Mouse (Mus musculus): ENCODE measurements at regions not wholly inside any gene's neighbourhood (a gene's known extent, or its start where the extent isn't known, plus 50 kb on each side); places are given as distances from the start of the nearest gene placed in this dataset.

DNA sequence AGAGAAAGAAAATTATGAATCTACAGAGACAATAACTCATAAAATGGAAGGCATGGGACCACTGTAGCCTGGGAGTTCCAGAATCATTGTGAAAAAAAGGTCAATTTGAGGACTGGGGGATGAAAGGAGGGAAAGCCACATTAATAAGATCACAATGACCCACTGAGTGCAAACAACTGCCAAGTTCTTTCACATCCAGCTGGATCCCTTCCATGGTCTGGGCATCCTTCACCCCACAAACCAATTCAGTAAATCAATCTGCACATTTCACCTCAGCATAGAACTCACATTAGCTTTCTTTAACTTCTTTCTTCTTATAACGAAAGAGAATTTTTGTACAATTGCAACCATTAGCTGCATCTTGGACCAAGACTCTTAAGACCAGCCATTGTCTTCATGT lies 169.4 kb downstream of the Gm19410 start:
- DNase-seq = no peak

DNA sequence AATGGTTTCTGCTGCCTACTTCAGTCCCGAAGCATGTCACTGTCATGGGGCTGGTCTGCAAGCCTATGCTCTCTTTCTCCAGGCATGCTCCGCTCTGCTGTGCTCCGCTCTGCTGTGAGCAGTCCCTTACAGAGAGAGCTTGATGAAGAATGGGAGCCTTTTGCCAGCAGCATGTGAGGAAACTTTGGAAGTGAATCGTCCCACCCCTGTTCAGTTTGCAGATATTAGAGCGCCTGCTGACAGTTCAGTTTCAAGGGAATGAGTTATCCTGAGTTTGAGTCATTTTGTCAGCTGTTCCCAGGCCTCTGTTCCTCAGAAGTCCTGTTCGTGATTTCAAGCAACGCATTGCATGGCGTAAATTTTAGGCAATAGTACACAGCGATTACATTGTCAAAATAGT lies 173.6 kb downstream of the Gm19410 start:
- no peak for DNase-seq

DNA sequence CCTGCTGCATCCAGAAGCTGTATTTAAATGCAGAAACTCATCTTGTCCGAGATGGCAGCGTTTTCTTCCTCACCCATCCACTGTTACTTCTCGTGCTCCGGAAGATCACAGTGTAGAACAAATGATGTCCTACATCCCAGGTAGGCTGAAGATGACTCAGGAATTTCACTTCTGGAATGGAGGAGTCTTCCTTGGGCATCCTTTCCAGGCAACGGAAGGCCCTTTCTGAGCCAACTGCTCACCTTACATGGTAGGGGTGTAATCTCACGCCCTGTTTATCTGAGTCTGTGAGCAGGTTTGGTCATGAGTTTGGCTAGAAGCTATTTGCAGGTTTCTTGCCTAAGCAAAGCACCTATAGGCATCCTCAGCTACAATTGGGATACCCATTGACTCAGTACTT lies 176.9 kb downstream of the Gm19410 start:
- DNase-seq = no peak

DNA sequence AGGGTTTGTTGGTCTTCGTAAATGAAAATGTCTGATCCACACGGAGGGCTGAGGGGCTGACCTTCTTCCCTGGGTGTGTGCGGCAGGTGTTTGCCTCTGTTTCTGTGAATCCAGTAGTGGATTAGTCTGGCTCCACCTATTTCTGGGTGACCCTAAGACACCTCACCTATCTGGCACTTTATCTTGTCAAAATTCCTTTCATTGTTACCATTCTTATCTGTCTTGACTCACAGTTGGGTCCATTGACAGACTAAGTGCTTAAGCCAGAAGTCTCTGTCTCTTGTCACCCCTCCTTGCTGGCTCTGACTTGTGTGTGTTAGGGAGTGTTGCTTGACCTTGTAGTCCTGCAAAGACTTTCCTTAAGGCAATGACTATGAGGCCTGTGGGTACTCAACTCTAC lies 178.1 kb downstream of the Gm19410 start:
- no peak for DNase-seq

DNA sequence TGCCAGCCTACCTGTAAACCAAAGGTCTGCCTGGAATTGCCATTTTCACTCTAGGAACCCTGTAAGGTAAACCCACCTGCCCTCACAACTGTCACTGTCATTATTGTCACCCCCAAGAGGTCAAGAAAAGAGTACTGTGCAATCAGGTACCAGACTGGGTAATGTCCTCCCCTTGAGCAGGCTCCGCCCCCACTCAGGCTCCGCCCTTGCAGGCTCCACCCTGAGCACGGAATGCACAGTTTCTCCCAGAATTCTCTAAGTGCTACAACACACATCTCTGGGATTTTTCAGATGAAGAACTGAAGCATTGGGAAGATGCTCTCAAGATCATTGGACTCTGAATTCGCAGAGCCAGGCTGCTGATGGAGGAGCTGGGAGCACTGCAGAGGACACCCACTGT lies 178.9 kb downstream of the Gm19410 start:
- DNase-seq = no peak

DNA sequence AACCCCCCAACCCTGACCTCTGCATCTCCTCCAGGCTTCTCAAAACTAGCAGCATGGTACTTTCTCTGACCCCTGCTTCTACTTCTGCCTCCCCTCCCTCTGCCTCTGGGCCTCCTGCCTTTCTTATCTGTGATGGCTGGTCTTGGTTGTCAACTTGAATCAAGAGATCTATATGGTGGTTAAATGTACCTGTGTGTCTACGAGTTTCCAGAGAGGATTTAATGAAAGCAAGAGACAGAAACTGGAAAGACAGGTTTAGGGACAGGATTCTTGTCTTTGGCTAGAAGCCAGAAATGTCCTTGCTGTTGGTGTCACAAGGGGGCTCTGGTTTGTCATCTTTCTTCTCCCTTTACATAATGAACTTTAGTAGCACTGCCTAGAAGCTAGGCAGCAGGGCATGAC lies 180.9 kb downstream of the Gm19410 start:
- no peak for DNase-seq

DNA sequence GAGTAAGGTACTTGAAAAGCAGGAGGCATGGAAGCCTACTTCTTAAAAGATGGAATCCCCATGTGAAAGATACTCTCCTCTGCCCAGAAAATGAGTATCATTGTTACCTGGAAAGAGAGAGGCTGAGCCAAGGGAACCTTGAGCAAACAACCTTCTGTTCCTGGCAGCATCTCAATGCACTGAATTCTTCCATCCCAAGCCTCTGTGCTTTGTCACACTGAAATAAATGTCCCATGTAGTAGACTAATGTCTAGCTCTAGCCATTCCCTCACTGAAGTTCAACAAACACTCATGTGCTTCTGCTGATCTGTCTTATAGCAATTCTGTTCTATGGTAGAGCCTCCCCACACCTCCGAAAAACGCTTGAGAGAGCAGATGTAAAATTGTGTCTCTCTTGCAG lies 182.6 kb downstream of the Gm19410 start:
- no peak for DNase-seq

DNA sequence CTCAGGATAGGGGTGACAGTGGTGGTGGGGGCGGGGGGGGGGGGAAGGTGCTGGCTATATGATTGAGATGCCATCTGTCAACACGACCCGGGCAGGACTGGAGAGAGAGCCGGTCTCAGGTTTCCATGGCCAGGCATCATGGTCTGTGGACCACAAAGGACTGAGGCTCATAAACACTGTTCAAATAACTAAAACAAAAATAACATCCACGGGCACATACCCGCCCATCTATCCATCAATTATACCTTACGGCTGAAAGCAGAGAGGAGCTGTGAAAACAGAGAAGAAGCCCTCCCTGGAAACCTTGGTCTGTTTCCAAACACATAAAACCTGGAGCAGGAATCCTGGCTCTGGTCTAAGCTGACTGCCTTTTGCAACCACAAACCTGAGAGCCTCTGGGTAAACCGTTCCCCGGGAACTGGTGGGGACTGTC lies 183.2 kb downstream of the Gm19410 start:
- no peak for DNase-seq

DNA sequence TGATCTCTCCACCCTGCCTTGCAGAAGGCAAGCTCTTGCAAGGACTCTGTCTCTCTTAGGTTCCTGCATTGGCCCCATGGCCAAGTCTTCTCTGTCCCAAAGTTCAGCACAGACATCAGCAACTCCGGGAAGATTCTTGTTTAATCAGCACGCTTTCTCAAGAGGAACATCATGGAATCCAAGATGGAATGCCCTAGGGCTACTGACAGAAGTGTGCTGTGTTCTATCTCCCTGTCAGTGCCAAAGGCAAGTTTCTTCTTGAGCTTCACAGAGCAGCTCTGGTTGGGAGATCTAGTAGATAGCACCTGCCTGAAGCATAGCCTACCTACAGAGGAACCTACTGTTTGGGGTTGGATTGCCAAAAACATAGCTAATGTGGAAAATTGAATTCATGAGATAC lies 189.9 kb downstream of the Gm19410 start:
- DNase-seq = no peak

DNA sequence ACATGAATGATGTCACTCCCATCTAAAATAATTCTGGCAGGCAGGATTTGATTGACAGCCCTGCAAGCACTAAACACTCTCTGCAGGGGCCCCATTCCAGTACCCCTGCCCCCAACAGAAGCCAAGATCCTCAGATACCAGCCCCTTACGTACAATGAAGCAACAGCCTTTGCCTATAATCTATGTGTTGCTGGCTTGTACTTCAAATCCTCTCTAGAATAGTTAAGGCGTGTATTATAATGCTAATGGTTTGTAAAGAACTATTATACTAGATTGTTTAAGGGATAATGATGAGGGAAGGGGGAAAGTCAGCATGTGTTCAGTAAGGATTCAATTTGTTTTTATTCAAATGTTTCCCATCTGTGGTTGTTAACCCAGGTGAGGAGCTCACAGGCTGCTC lies 190.7 kb downstream of the Gm19410 start:
- DNase-seq = no peak

DNA sequence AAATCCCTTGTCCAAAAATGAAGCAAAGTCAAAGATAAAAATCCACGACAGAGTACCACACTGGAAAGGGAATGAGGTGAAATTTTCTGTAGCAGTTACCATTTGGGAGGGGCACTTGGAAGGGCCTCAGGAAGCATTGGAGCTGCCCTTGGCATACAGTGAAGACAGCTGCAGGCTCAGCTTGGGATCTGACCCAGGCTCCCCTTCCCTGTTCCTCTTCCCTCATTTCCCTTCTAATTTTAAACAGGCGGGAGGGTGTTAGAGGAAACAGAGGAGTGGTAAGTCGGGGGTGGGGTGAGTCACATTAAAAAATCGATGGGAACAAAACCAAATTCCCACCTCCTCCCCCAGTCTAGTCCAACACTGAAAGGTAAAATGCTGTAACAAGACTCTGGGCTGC lies 193.6 kb downstream of the Gm19410 start:
- peak in 1 of 2 experiments; percentile 15 for DNase-seq

DNA sequence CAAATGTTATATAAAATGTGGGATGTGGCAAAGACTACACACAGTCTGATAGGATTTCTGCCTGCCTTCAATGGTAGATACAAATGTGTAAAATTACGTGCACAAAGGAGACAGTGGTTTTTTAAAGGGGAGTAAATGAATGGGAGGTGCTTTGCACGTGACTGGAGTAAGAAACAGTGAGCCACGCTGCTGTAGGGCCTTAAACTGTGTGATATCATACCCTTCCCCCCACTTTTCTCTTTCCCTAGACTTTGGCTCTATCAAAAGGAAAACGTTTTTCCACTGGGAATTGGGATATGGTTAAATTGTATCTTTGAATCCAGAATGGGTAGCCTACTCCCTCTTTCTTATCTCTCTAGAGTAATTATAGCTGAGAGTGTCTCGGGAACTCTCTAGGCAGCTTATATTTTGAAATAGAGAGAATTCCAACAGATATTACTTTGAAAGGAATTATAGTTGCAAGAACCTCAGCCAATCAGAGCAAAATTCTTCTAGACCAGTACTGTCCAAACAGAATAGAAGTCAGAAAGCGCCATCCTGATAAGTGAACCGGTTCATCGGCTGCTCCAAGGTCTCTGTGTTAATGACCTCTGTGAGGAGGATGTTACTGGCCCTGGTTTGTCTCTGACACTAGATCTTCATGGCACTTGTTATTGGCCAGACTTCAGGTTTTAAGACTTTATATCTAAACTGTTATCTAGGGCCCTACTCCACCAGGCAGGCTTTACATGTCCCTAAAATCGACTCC lies 195.5 kb downstream of the Gm19410 start:
- DNase-seq = no peak

DNA sequence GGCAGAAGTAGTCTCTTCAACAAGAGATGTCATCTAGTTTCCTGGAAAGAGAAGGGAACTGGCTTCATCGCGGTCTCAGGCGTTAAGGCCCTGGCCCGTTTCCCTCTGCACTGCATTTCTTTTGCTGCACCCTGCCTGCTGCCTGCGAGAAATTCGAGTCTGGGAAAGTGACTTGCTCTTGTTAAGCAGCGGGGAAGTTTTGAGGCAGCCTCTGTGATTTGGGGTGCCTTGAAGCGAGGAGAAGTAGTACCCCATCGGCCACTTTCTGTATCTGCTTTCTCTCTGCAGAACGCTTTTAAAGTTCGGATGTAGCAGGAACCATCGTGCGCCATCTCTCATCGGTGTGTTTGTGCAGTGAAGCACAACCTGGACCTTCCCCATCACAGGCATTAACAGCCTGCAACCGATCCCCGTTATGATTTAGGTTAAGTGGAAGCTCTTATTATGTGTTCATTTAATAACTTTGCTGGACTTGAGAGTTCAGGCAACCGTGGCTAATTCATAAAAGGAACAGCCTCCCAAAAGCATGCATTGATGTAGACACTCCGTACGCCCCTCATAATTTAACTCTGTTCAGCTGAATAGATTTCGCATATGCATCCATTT lies 196.1 kb downstream of the Gm19410 start:
- DNase-seq = no peak

DNA sequence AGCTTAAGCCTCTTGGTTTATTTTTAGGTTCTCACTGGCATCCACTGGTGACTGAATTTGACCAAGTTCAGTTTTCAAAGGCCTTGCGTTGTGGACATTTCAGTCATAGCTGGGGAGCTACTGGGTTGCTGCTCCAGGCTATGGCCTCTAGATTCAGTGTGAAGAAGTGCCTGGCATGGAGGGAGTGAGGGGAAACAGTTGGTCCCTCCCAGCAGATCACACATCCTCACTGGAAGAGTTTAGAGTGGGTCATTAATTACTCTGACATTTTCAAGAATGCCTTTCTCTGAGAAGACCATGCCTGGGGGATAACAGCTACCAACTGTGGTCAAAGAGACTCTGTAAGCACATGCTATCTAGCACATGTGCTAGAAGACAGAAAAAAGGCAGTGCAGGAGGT lies 199.3 kb downstream of the Gm19410 start:
- DNase-seq = no peak

DNA sequence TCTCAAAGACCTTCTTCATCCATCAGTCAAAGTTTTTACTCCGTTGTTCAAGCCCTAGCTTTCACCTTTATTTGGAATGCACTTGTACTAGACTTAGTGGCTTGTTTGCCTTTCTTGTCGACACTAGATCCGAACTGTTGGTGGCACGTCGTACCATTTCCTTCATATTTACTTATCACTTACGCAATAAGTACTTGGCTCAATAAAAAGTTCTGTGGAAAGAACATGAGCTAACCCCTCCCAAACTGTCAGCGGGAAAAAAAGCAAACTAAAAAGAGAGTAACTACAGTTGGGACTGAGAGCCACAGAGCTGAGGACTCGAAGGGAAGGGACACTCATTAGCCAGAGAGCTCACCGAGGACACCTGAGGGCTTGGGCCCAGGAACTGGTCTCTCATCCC lies 202.8 kb downstream of the Gm19410 start:
- DNase-seq = no peak

DNA sequence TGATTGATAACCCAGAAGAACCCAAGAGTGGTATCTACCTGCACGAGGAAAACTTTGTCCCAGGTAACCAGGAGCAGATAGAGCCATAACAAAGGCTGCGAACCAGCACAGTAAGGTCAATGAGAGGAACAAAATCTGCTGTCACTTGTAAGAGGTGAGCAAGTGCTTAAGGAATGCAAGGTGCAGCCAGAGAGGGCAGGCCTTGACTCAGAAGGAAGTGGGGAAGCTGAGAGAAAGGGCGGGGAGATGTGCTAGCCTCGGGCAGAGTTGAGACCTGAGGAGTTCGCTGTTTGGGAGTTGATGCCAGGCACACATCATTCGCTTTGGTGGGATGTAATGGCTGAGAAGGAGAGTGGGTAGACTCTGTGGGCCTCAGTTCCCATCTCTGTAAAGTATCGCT lies 205.5 kb downstream of the Gm19410 start:
- DNase-seq = no peak

DNA sequence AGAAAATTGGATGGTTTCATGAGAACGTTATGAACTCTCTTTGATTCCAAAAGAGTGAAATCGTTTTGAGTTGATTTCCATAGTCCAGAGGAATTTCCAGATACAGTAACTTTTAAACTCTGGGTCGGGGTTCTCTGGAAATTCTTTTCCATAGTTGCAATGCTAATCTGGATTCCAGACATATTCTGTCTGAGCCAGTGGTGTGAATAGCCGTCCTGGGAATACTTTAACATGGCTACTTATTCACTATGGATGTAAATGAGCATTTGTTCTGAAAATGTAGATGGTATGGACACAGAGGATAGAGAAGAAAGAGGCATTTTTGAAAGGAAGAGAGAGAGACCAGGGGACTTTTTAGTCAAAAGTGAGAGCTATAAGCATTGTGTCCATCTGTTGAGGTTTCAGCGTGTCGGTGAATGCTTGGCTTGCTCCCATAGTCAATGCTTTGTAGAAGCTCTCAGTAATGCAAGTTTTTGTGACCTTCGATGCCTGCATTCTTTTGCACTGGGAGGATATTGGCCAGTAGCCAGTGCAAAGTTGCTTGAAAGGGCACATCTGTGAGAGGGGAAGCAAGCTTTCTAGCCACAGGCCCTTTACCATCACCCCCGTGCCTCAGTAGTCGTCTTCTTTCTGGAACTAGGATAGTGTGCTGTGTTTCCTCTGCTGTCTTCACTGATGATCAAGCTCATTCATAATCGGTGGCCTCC lies 208.9 kb downstream of the Gm19410 start:
- DNase-seq = no peak

DNA sequence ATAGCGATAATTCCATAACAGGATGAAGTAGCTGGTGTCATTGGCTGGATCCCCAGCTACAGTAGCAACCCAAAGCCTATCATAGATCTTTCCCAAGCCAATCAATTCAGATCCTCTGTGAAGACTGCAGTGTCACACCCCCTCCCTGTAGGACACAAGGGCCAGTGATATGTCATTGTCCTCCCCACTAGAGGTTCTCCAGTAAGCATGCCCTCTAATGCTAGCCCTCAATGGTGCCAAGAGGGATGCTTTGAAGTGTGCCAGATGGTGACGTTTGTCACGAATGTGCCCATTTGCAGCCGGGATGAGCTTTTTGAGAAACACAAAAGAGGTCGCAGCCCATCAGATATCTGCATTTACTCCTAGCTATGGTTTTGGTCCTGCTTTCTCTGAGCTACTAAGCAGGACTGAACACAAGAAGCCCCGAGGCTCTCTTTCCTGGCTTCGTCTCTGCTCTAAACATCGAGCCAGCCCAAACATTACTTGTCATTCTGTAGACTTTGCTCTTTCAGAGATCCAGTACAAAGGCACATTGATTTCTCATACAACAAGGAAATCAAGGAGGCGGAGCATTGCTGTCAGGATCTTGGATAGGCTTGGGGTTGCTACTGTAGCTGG lies 214.2 kb downstream of the Gm19410 start:
- no peak for DNase-seq

DNA sequence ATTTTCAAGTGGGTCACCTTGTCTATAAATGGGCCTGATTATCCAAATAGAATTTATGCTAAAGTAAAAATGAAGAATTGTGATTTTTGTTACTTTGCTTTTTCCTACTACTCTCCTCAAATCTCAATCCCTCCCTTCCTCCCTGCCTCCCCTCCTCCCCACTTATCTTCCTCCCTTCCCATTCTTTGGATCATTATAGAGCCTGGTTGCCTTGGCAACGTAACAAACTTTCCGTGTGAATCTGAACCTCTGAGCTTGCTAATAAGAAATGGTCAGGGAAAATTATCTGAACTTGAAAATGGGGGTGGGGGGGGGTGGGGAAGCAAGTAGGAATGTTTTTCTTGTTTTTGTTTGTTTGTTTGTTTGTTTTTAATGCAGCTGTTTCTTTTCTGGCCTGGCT lies 217.5 kb downstream of the Gm19410 start:
- DNase-seq = no peak

DNA sequence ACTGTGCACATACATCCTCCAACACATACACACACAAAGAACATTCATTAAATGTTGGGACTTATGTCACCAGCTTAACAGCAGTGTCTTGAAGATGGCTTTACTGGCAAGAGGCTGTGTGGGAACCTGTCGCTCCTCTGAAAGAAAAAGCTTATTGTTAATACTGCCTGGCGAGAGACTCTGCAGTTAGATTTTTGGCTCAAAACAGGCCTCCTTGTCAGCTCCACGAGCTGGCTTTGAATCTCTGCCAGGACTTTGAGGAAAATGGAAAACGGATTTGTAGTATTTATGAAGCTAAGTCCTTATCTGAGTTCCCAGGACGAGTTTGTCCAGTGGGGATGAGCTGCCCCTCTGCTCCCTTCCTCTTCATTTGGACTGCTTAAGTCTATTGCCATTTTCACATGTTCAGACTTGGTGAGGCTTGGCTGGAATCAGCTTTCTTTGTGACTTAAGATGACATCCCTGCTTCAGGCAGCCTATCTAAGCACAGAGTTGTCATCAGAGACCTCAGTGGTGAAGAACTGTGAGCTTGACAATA lies 219.6 kb downstream of the Gm19410 start:
- peak; percentile 34 to 46 for DNase-seq

DNA sequence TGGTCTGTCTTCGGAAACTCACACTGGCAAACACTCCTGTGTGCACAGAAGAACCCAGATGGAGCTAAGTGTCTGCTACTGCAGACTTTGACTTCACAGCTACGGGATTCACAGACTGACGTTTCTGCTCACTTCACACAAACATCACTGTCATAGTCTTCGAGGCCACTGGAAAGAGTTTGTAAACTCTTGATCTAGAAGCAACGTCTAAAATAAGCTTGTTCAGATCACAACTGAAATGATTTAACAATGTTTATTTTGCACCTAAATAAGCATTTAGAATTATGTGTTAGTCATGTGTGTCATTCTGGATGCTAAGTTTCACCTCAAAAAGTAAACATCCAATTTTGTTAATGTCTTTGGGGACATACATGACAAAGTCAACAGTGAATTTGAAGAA lies 221.7 kb downstream of the Gm19410 start:
- DNase-seq = no peak

DNA sequence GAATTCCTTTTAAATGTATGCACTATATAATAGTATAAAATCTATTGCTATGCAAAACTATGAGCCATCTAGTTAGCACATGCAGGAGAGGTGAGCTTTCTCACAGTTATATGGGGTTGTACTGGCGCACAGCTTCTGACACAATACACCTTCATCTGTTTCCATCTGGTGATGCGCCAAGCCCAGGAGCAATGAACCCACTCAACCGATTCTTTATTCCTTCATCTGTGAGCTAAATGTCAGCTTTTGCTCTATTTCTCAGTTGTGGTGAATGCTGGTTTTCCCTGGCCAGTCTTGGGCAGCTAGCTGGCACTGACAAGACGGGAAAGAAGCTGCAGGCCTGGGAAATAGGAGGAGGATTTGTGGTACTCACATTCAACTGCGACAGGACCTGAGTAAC lies 225.4 kb downstream of the Gm19410 start:
- no peak for DNase-seq
